Mouse (Mus musculus) heart, postnatal 0 days (tissue): Measurements from ENCODE around the gene Casz1. TPM values are rescaled to one million over a fixed set of nuclear protein-coding genes. Genes with fewer than 3 reads are reported as not detected.

Experiments used
- ATAC-seq: fragments of 200-750 bp; cut with Nextera tagmentation; 2 replicates; pipeline ENCODE4 v1.8.0; 2017; ENCODE audit warnings: low read depth, moderate number of reproducible peaks, moderate library complexity; ENCODE audit not compliant: insufficient read depth
- DNase-seq: peaks from one replicate; pipeline ENCODE4 v3.0.0-alpha.2; 2016; ENCODE audit warnings: low spot score
- H3K27ac ChIP-seq: fragments of 300-500 bp; sonication (generic); 2 replicates; pipeline ENCODE4 v1.5.1; 2014; ENCODE audit warnings: low read depth, mild to moderate bottlenecking
- H3K27me3 ChIP-seq: fragments of 300-500 bp; sonication (generic); 2 replicates; pipeline ENCODE4 v1.6.1; 2014; ENCODE audit warnings: low read length, mixed read lengths; ENCODE audit not compliant: control insufficient read depth, insufficient read depth
- H3K36me3 ChIP-seq: fragments of 300-500 bp; sonication (generic); replicated peaks from 2 replicates; pipeline ENCODE4 v1.6.1; 2014; ENCODE audit warnings: low read length, mixed read lengths; ENCODE audit not compliant: control insufficient read depth, insufficient read depth
- H3K4me1 ChIP-seq: fragments of 300-500 bp; sonication (generic); 2 replicates; pipeline ENCODE4 v1.6.1; 2014; ENCODE audit warnings: antibody characterized with exemption; ENCODE audit not compliant: control insufficient read depth, insufficient read depth
- H3K4me2 ChIP-seq: fragments of 300-500 bp; sonication (generic); 2 replicates; pipeline ENCODE4 v1.6.1; 2014; ENCODE audit warnings: low read depth, mild to moderate bottlenecking, low read length, moderate library complexity
- H3K4me3 ChIP-seq: fragments of 300-500 bp; sonication (generic); 2 replicates; pipeline ENCODE4 v1.5.1; 2014; ENCODE audit warnings: low read depth, low read length
- H3K9ac ChIP-seq: fragments of 300-500 bp; sonication (generic); replicated peaks from 2 replicates; pipeline ENCODE4 v1.6.1; 2014; ENCODE audit warnings: low read depth, low read length, mixed read lengths
- H3K9me3 ChIP-seq: fragments of 300-500 bp; sonication (generic); replicated peaks from 2 replicates; pipeline ENCODE4 v1.6.1; 2016; ENCODE audit warnings: low read length; ENCODE audit not compliant: control insufficient read depth
- CTCF ChIP-seq: IDR thresholded peaks from 2 replicates; pipeline ENCODE4 v1.5.1; 2016; ENCODE audit warnings: antibody characterized with exemption, control low read depth, low read depth
- EP300 ChIP-seq: IDR thresholded peaks from 2 replicates; pipeline ENCODE4 v1.6.1; 2016; ENCODE audit warnings: antibody characterized with exemption, low read depth
- WGBS: fragments of 180-500 bp; shearing (Covaris S2); extraction: QIAGEN DNeasy Blood & Tissue Kit; methylation state at CpG from one replicate; pipeline ENCODE4 v1.1.7; 2014; 5-methylcytosine and 5-hydroxymethylcytosine counted together
- polyA plus RNA-seq: library from polyadenylated mRNA; unstranded; fragments of >200 nt; fragmentation: Nextera tagmentation; extraction: Ambion mirVana; gene quantifications from 2 replicates; pipeline ENCODE4 v1.2.1, GENCODE M21; 2015
- total RNA-seq: library from RNA; depleted of rRNA; stranded (reverse); fragments of >200 nt; gene quantifications from 2 replicates; pipeline ENCODE4 v1.2.3, GENCODE M21; 2014; ENCODE audit warnings: low replicate concordance

Gene Casz1
- total and polyA plus RNA-seq, 2 experiments from 2014 or later = 16.4 to 42.6 TPM

DNA sequence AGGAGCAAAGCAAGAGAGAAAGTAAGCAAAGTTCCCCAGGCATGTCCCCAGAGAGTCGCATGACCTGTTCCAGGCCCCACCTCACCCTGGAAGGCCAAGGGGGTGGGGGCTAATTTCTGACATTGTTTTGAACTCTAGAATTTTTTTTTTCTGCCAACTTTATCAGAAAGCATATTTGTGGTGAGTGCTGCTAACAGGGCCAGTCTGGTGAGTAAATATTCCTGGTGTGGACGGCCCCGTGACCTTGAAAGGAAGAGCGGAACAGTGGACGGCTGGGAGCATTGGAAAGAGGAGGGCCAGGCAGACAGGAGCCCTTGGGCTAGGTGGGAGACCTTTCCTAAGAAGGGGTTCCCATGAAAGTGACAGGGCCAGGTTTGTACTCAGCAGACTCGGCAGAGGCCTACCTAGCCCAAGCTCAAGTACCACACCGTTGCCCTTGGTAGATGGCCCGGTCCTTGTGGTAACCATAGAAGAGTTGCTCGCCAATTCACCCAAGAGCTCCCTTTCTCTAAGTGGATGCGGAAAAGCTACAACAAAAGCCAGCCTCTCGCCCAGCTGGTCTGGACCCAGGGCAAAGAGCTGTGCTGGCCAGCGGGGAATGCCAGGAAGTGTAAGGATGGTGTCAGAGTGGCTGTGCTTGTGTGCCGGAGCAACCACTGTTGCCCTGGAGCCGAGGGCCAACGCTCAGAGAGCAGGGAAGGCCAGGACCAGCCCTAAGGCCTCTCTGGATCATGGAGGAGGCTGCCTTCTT, 104.7 kb downstream of the Casz1 start:
- DNase-seq = peak; percentile 63
- Histone ChIP-seq H3K27ac (peak overlapping the region; percentile 86), H3K4me1 (peaks cover 60% of the 10 kb centered on the region), H3K9ac (0 out of 2 replicates have a peak overlapping the region, but pooled peaks have one; percentile 11), H3K4me3 (no peak overlapping the region), H3K27me3 (no peaks in the 10 kb centered on the region), H3K9me3 (no peaks in the 10 kb centered on the region), H3K4me2 (no peak overlapping the region), H3K36me3 (no peaks in the 10 kb centered on the region; the same call in 1 of the 2 replicates)
- ATAC-seq = peak; percentile 38
- WGBS = 45% methylated on average over 15 of the region's 15 CpGs
- no peak for TF ChIP-seq CTCF
- TF ChIP-seq EP300 = no peak

DNA sequence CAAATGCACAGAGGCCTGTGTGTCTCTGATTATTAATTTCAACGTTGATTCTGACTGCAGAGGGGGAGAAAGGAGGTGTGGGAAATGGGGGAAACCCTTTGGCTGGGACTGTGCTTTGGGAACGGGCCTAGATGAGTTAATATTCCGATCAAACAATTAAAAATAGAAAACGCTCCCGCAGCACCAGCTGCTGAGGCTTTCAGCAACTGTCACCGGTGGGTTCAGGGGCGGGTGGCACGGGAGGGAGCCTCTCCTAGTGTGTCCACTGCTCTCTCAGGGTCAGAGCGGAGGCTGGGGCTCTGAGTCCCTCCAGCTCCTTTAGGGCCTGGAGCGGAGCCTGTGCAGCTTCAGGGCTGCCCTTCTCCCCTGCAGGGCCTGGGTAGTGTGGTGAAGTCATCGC, 105.3 kb downstream of the Casz1 start:
- DNase-seq (no peak), ATAC-seq (no peak)
- WGBS = 44% methylated on average over 11 of the region's 11 CpGs
- TF ChIP-seq CTCF (no peak), EP300 (no peak)
- H3K4me1 ChIP-seq = peaks cover 60% of the 10 kb centered on the region
- peak overlapping the region; percentile 86 for H3K27ac ChIP-seq
- H3K9ac ChIP-seq = 0 out of 2 replicates have a peak overlapping the region, but pooled peaks have one; percentile 11
- no peak overlapping the region for H3K4me2 ChIP-seq
- no peaks in the 10 kb centered on the region; the same call in 1 of the 2 replicates for H3K36me3 ChIP-seq
- H3K4me3 ChIP-seq = no peak overlapping the region
- H3K27me3 ChIP-seq = no peaks in the 10 kb centered on the region
- no peaks in the 10 kb centered on the region for H3K9me3 ChIP-seq

DNA sequence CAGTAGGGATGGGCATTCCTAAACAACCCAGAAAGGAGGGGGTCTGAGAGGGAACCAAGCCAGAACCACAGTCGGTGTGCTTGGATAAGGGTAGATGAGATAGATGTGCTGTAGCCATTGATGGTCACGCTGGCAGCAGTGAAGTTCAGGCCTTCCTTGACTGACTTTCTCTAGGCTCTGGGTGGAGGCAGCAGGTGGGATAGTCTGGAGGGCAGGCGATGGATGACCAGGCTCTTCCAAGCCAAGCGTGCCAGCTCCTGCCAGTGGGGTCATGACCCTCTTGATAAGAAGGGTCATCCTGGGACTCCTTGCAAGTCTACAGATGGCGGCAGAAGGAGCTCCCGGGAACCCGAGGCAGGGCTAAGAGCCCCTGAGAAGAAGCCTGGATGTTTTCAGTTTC, 107.9 kb downstream of the Casz1 start:
- WGBS = 31% methylated on average over 7 of the region's 7 CpGs

DNA sequence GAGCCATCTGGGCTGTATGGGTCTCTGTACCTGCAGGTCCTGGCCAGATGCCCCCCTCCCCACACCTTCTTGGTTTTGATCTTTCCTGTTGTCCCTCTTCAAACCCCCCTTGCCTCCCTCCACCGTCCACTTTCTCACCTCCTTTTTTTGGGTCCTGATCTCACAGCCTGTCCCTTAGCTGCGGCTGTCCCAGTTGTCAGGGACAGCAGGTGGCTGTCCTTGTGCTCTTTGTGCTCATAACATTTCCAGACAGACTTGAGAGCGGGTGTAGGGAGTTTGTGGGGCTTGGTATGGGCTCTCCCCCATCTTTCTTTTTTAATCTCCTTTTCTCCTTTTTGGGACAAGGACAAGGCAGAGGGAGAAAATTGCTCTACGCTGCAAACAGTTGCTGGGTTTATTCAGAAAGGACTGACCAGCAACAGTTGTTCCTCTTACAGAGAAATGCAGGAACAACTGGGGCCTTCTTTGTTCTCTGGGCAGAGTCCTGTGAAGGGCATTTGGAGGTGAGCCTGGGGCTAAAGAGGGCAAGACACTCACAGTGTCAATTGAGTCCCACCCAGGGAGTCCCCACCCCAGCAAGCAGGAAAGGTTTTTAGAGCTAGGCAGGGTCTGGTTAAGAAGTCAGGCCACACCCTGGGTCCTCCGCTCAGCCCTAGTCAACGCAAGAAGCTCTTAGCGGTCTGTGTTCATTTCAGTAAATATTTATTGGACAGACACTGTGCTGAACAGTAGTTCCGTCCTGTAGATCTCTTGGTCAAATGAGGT, 108.8 kb downstream of the Casz1 start:
- DNase-seq (no peak), ATAC-seq (no peak)
- H3K36me3 ChIP-seq = no peaks in the 10 kb centered on the region
- H3K27ac ChIP-seq = peak overlapping the region; percentile 54
- no peaks in the 10 kb centered on the region for H3K9me3 ChIP-seq
- H3K4me3 ChIP-seq = no peak overlapping the region
- H3K4me1 ChIP-seq = peaks cover 41% of the 10 kb centered on the region
- peak overlapping the region; percentile 43; the same call in 1 of the 2 replicates for H3K9ac ChIP-seq
- no peaks in the 10 kb centered on the region for H3K27me3 ChIP-seq
- no peak overlapping the region for H3K4me2 ChIP-seq
- TF ChIP-seq EP300 = no peak
- TF ChIP-seq CTCF = no peak
- WGBS = 47% methylated on average over 8 of the region's 8 CpGs

More for the DNA sequence above, 107.9 kb downstream of the Casz1 start:
- DNase-seq (no peak), ATAC-seq (no peak)
- Histone ChIP-seq H3K27ac (peak overlapping the region; percentile 54), H3K36me3 (no peaks in the 10 kb centered on the region), H3K4me3 (no peak overlapping the region), H3K9ac (0 out of 2 replicates have a peak overlapping the region, but pooled peaks have one; percentile 23), H3K9me3 (no peaks in the 10 kb centered on the region), H3K27me3 (no peaks in the 10 kb centered on the region), H3K4me2 (no peak overlapping the region), H3K4me1 (peaks cover 50% of the 10 kb centered on the region)
- TF ChIP-seq EP300 (no peak), CTCF (no peak)

- no peaks in the 10 kb centered on the region for H3K27me3 ChIP-seq
- H3K36me3 ChIP-seq = no peaks in the 10 kb centered on the region
- H3K4me3 ChIP-seq = no peak overlapping the region
- no peak overlapping the region for H3K4me2 ChIP-seq
- 0 out of 2 replicates have a peak overlapping the region, but pooled peaks have one; percentile 9 for H3K9ac ChIP-seq
- no peaks in the 10 kb centered on the region for H3K9me3 ChIP-seq
- peak; percentile 62 for ATAC-seq
- 40% methylated on average over 10 of the region's 10 CpGs for WGBS
- DNase-seq = peak; percentile 65
- no peak for TF ChIP-seq EP300
- no peak for TF ChIP-seq CTCF
- H3K4me1 ChIP-seq = peaks cover 24% of the 10 kb centered on the region
- H3K27ac ChIP-seq = peak overlapping the region; percentile 41
Observed at GRCm38 (mm10) chr4:148914863-148915622, 110.8 kb downstream of the Casz1 start.
